Mouse (Mus musculus) stomach, embryonic 14.5 days (tissue): Measurements from ENCODE around the gene Tmed10. TPM values are rescaled to one million over a fixed set of nuclear protein-coding genes. Genes with fewer than 3 reads are reported as not detected.

Experiments
- ATAC-seq: fragments of 200-750 bp; cut with Nextera tagmentation; 2 replicates; pipeline ENCODE4 v1.8.0; 2017; ENCODE audit warnings: low read depth, moderate TSS enrichment; ENCODE audit not compliant: insufficient number of reproducible peaks, insufficient read depth, low FRiP score
- H3K27ac ChIP-seq: fragments of 300-500 bp; sonication (generic); 2 replicates; pipeline ENCODE4 v1.5.1; 2014; ENCODE audit warnings: mild to moderate bottlenecking, low read length, moderate library complexity, mixed read lengths
- H3K27me3 ChIP-seq: fragments of 300-500 bp; sonication (generic); 2 replicates; pipeline ENCODE4 v1.6.1; 2014; ENCODE audit warnings: low read length, control low read depth, mixed read lengths; ENCODE audit not compliant: control insufficient read depth, insufficient read depth
- H3K36me3 ChIP-seq: fragments of 300-500 bp; sonication (generic); 2 replicates; pipeline ENCODE4 v1.6.1; 2014; ENCODE audit warnings: mild to moderate bottlenecking, control low read depth, low read length, moderate library complexity, mixed read lengths; ENCODE audit not compliant: control insufficient read depth, insufficient read depth
- H3K4me1 ChIP-seq: fragments of 300-500 bp; sonication (generic); 2 replicates; pipeline ENCODE4 v1.6.1; 2014; ENCODE audit warnings: low read length, control low read depth, mixed read lengths; ENCODE audit not compliant: control insufficient read depth, insufficient read depth
- H3K4me2 ChIP-seq: fragments of 300-500 bp; sonication (generic); replicated peaks from 2 replicates; pipeline ENCODE4 v1.6.1; 2014; ENCODE audit warnings: low read depth, low read length, control low read depth
- H3K4me3 ChIP-seq: fragments of 300-500 bp; sonication (generic); 2 replicates; pipeline ENCODE4 v1.5.1; 2014; ENCODE audit warnings: low read depth, low read length, control low read depth
- H3K9ac ChIP-seq: fragments of 300-500 bp; sonication (generic); replicated peaks from 2 replicates; pipeline ENCODE4 v1.6.1; 2014; ENCODE audit warnings: low read depth, mild to moderate bottlenecking, control low read depth, low read length, moderate library complexity, mixed read lengths
- H3K9me3 ChIP-seq: fragments of 300-500 bp; sonication (generic); 2 replicates; pipeline ENCODE4 v1.6.1; 2016; ENCODE audit warnings: low read depth, low read length, control low read depth; ENCODE audit not compliant: control insufficient read depth
- WGBS: fragments of 180-500 bp; shearing (Covaris S2); extraction: QIAGEN DNeasy Blood & Tissue Kit; methylation state at CpG from one replicate; pipeline ENCODE4 v1.1.7; 2014; 5-methylcytosine and 5-hydroxymethylcytosine counted together
- polyA plus RNA-seq: library from polyadenylated mRNA; unstranded; fragments of >200 nt; fragmentation: Nextera tagmentation; extraction: Ambion mirVana; gene quantifications from 2 replicates; pipeline ENCODE4 v1.2.1, GENCODE M21; 2014

Gene Tmed10
- polyA plus RNA-seq, 1 experiment from 2014 or later = 386 TPM

GRCm38 (mm10) chr12:85366271-85366670 is 8.4 kb downstream of the Tmed10 start:
- WGBS = 78% methylated on average over 3 of the region's 3 CpGs
- Histone ChIP-seq H3K4me3 (no peak overlapping the region), H3K9ac (no peak overlapping the region), H3K9me3 (no peaks in the 10 kb centered on the region), H3K27ac (no peak overlapping the region), H3K27me3 (no peaks in the 10 kb centered on the region), H3K4me1 (0 out of 2 replicates have a peak, but pooled peaks cover 3% of the 10 kb centered on the region), H3K36me3 (no peaks in the 10 kb centered on the region; the same call in 1 of the 2 replicates), H3K4me2 (no peak overlapping the region)
- ATAC-seq = no peak

- no peak overlapping the region for H3K4me2 ChIP-seq
- H3K9ac ChIP-seq = no peak overlapping the region
- no peaks in the 10 kb centered on the region for H3K27me3 ChIP-seq
- H3K4me1 ChIP-seq = 0 out of 2 replicates have a peak, but pooled peaks cover 3% of the 10 kb centered on the region
- H3K9me3 ChIP-seq = no peaks in the 10 kb centered on the region
- H3K27ac ChIP-seq = no peak overlapping the region
- no peak overlapping the region for H3K4me3 ChIP-seq
- 62% methylated on average over 4 of the region's 4 CpGs for WGBS
- no peaks in the 10 kb centered on the region; the same call in 1 of the 2 replicates for H3K36me3 ChIP-seq
- ATAC-seq = no peak
Observed at GRCm38 (mm10) chr12:85362510-85362909, 12.1 kb downstream of the Tmed10 start.

- Histone ChIP-seq H3K4me2 (no peak overlapping the region), H3K36me3 (no peaks in the 10 kb centered on the region; the same call in 1 of the 2 replicates), H3K4me1 (0 out of 2 replicates have a peak, but pooled peaks cover 3% of the 10 kb centered on the region), H3K9me3 (no peaks in the 10 kb centered on the region), H3K27me3 (no peaks in the 10 kb centered on the region), H3K27ac (no peak overlapping the region), H3K4me3 (no peak overlapping the region), H3K9ac (no peak overlapping the region)
- no peak for ATAC-seq
Observed at GRCm38 (mm10) chr12:85361580-85361979, 13.1 kb downstream of the Tmed10 start.

- Histone ChIP-seq H3K9me3 (no peaks in the 10 kb centered on the region), H3K4me3 (no peak overlapping the region), H3K4me2 (no peak overlapping the region), H3K27ac (no peak overlapping the region), H3K27me3 (no peaks in the 10 kb centered on the region), H3K36me3 (no peaks in the 10 kb centered on the region; the same call in 1 of the 2 replicates), H3K9ac (no peak overlapping the region), H3K4me1 (no peaks in the 10 kb centered on the region)
- ATAC-seq = no peak
- 79% methylated on average over 3 of the region's 3 CpGs for WGBS
Observed at GRCm38 (mm10) chr12:85361165-85361564, 13.5 kb downstream of the Tmed10 start.

- WGBS = 79% methylated on average over 3 of the region's 3 CpGs
- no peak for ATAC-seq
- H3K27ac ChIP-seq = no peak overlapping the region
Observed at GRCm38 (mm10) chr12:85354061-85354460, 20.6 kb downstream of the Tmed10 start.

GRCm38 (mm10) chr12:85350407-85351232 is 24.0 kb downstream of the Tmed10 start:
- no peak for ATAC-seq
- H3K9me3 ChIP-seq = no peaks in the 10 kb centered on the region
- 73% methylated on average over 10 of the region's 10 CpGs for WGBS
- H3K27me3 ChIP-seq = no peaks in the 10 kb centered on the region
- no peak overlapping the region for H3K4me3 ChIP-seq
- H3K4me2 ChIP-seq = no peak overlapping the region
- no peak overlapping the region for H3K9ac ChIP-seq
- H3K36me3 ChIP-seq = peaks cover 28% of the 10 kb centered on the region
- 0 out of 2 replicates have a peak, but pooled peaks cover 3% of the 10 kb centered on the region for H3K4me1 ChIP-seq
- no peak overlapping the region for H3K27ac ChIP-seq

More at GRCm38 (mm10) chr12:85354061-85354460, 20.6 kb downstream of the Tmed10 start:
- Histone ChIP-seq H3K36me3 (peaks cover 23% of the 10 kb centered on the region), H3K9ac (no peak overlapping the region), H3K9me3 (no peaks in the 10 kb centered on the region), H3K27me3 (no peaks in the 10 kb centered on the region), H3K4me2 (no peak overlapping the region), H3K4me1 (no peaks in the 10 kb centered on the region), H3K4me3 (no peak overlapping the region)

GRCm38 (mm10) chr12:85348338-85348737 is 26.3 kb downstream of the Tmed10 start:
- no peak overlapping the region for H3K9ac ChIP-seq
- no peak for ATAC-seq
- H3K27ac ChIP-seq = no peak overlapping the region; the same call in 1 of the 2 replicates
- no peaks in the 10 kb centered on the region for H3K9me3 ChIP-seq
- H3K27me3 ChIP-seq = no peaks in the 10 kb centered on the region
- H3K36me3 ChIP-seq = peaks cover 28% of the 10 kb centered on the region
- H3K4me2 ChIP-seq = no peak overlapping the region
- 84% methylated on average over 6 of the region's 6 CpGs for WGBS
- H3K4me1 ChIP-seq = 0 out of 2 replicates have a peak, but pooled peaks cover 3% of the 10 kb centered on the region
- no peak overlapping the region for H3K4me3 ChIP-seq

GRCm38 (mm10) chr12:85347196-85347595 is 27.5 kb downstream of the Tmed10 start:
- WGBS = 78% methylated on average over 3 of the region's 3 CpGs
- H3K36me3 ChIP-seq = peaks cover 17% of the 10 kb centered on the region
- H3K4me2 ChIP-seq = no peak overlapping the region
- no peak overlapping the region; the same call in 1 of the 2 replicates for H3K27ac ChIP-seq
- no peaks in the 10 kb centered on the region for H3K9me3 ChIP-seq
- no peak overlapping the region for H3K9ac ChIP-seq
- H3K4me3 ChIP-seq = no peak overlapping the region
- H3K4me1 ChIP-seq = 0 out of 2 replicates have a peak, but pooled peaks cover 3% of the 10 kb centered on the region
- H3K27me3 ChIP-seq = no peaks in the 10 kb centered on the region
- no peak for ATAC-seq
